Mouse (Mus musculus): ENCODE measurements around the gene Mkrn2os. TPM values are rescaled to one million over a fixed set of nuclear protein-coding genes. Genes with fewer than 3 reads are reported as not detected.

The Mkrn2os gene
- total RNA-seq (2023), result not detected

GRCm38 (mm10) chr6:115592458-115592857 is at the start of gene Mkrn2os:
Mkrn2os (minus strand) TSS chr6:115592576.

GRCm38 (mm10) chr6:115601715-115602523 is 9.5 kb upstream of the Mkrn2os start, which contains the start of gene Mkrn2:
Mkrn2 (plus strand) TSS chr6:115601902.

GRCm38 (mm10) chr6:115544442-115544970 is 47.9 kb downstream of the Mkrn2os start, which contains the start of gene Tsen2:
Tsen2 (plus strand) TSS chr6:115544664.

Other genes starting within 250 kb of the Mkrn2os start
- gene Pparg, start 231.6 kb downstream of the Mkrn2os start, total RNA-seq (2023), result 0.53 TPM
- gene Tsen2, start 47.9 kb downstream of the Mkrn2os start, total RNA-seq (2023), result 8.5 TPM
- gene Mkrn2, start 9.3 kb upstream of the Mkrn2os start, total RNA-seq (2023), result 43.4 TPM
- gene Raf1, start 84.1 kb upstream of the Mkrn2os start, total RNA-seq (2023), result 140 TPM
- gene Tmem40, start 169.8 kb upstream of the Mkrn2os start, total RNA-seq (2023), result not detected
- 8.0 TPM for gene Cand2, start 182.0 kb upstream of the Mkrn2os start, total RNA-seq (2023)
- 3,187 TPM for gene Rpl32, start 216.2 kb upstream of the Mkrn2os start, total RNA-seq (2023)
- gene Efcab12, start 245.8 kb upstream of the Mkrn2os start, total RNA-seq (2023), result 0.70 TPM

All from CD4-positive naive resting alpha-beta T cell, adult 76 days (primary cell).